Mouse (Mus musculus) gastrocnemius, postnatal 4 days (tissue): ENCODE measurements around the gene Tenm2. TPM values are rescaled to one million over a fixed set of nuclear protein-coding genes. Genes with fewer than 3 reads are reported as not detected.

Experiments
- DNase-seq, 2 experiments: peaks; one replicate each; pipeline ENCODE4 v3.0.0; 2021 to 2022; ENCODE audit warnings: low spot score in 2 of 2, mixed read lengths in 2 of 2
- total RNA-seq, 2 experiments: library from RNA; stranded (reverse); gene quantifications; 2 replicates each; pipeline ENCODE4 v1.2.3; 2021

Gene Tenm2
- total RNA-seq, 2 experiments from 2014 or later = 1.0 to 1.2 TPM

DNA sequence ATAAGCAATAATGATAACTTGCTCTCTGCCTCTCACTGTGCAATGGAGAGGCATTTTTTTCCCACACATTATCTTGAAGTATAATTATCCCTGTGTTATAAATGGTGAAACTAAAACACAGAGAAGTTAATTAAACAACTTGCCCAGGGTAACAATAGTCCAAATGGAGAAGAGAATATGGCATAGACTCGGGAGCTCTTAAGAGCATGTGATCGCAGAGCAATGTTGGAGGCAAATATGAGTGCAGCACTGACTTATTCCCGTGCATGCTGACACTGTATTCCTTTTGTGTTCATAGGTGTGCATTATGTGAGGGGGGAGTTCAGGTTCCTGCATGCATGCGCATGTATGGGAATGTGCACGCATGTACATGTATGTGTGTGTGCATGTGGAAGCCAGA lies 870.7 kb downstream of the Tenm2 start:
- no peak for DNase-seq

- DNase-seq = no peak
Measured at GRCm38 (mm10) chr11:36364441-36364840, 871.3 kb downstream of the Tenm2 start.

GRCm38 (mm10) chr11:36362514-36362913 lies 873.2 kb downstream of the Tenm2 start:
- DNase-seq = no peak

GRCm38 (mm10) chr11:36353252-36353651 lies 882.5 kb downstream of the Tenm2 start:
- no peak for DNase-seq

DNA sequence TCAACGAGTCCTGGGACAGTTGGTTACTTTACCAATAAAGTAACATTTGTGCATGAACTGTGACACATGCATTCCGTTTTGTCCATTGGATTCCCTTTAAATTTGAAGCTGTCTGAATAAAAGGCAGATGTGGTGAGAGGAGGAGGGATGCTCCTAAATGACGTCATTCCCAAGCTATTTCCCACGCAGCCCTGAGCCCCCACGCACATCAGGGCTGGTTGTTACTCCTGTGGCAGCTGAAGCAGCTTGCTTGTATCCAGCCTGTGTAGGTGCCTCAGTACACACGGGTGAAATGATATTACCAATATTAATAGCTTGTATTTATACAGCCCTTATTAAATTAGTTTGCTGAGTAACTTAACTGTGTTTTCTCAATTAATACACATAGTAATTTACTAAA lies 884.0 kb downstream of the Tenm2 start:
- DNase-seq = no peak

- DNase-seq = no peak
Measured at GRCm38 (mm10) chr11:36351341-36351740, 884.4 kb downstream of the Tenm2 start.

DNA sequence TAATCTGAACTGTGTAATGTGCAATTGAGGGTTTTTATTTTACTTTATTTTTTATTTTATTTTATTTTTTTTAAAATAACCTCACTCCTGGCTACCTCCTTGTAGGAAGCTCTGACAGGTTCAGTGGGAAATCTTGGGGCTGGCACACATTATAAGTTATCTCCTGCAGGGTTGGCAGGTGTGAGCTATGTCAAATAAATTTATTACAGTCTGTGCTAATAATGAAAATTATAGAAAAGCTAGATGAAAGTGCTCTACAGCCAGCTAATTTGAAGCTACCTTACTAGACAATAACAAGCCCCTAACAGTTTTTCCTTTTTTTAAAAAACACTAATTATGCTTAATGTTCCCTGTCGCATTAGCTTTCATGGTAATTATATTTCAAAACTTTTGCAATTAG lies 885.5 kb downstream of the Tenm2 start:
- no peak for DNase-seq

DNA sequence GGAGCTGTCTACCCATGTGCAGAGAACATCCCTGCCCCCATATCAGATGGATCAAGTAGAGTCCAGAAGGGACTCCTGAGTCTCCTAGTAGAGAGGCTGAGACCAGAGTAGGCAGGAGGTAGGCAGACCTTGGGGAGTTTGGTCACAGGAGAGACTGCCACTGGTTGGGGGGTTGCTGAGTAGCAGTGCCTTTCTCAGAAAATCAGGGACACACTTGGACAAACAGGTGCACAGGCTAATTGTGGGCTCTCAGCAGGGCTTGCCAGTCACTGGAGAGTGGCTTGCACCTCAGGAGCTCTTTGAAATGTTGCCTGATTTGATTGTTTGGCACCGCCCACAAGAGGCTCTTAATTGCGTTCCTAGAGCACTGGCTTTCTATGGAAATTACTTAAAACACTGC lies 885.9 kb downstream of the Tenm2 start:
- DNase-seq = no peak

DNA sequence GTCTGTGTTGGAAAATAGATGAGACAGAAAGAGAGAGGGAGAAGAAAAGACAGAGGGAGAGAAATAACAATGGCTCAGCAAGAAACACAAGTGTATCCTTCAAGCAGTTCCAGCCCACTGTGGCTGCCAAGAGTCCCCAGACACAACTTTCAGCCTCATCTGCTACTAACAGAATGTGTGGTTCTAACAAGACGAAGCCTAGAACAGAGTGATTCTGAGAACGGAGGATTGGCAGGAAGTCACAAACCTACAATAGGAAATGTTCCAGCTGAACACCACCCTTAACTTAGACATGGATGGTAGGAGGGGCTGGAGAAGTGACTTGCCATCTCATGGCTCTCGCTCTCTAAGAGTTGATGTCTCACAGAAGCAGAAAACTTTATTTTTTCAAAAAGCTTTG lies 894.0 kb downstream of the Tenm2 start:
- no peak for DNase-seq

DNA sequence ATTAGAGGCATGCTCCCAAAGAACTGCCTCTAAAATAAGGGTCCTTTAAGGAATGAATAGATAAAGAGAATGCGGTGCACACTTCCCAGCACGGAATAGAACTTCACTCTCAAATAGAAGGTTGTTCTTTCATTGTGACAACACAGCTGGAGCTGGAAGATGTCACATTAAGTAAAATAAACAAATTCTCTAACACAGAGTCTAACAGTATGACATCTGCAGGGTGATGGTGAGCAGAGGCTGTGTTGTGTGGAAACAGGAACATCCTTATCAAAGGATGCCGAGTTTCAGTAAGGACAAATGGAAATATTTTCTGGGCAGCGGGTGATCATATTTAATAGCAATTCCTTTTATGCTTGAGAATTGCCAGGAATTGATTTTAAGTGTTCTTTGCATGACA lies 897.3 kb downstream of the Tenm2 start:
- no peak for DNase-seq

DNA sequence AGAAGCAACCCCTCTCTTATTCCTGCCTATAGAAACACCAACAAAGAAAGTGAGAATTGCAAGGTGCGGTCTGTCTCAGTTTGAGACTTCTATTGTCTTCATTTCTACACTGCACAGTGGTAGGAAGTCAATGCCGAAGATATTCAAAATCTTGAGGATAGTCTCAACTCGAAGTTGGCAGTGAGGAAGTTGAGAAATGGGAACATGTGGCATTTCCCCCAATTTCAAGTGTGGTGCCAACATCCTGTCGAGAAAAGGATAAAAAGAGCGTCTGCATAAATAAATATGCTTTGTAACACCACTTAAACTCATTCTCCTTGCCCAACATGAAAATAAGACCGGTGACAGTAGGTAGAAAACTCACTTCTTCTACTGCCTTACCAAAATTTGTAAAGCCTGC lies 898.7 kb downstream of the Tenm2 start:
- DNase-seq = no peak

DNA sequence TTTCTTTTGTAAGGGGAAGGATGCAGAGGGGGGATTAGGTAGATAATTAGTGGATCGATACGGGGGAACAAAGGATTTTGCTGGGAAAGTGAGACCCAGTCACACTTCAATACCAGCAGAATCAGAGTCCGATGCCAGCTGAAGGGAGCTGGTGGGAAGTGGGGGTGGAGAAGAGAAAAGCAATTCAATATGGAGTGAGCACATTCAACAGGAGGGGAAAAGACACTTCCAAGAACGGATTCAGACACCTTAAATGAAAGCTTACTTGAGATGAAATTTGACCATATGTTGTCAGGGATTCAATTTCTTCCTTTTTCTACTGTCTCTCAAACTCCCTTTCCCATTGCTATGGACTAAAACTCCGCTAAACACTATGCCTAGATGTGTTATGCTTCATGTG lies 900.6 kb downstream of the Tenm2 start:
- DNase-seq = no peak

- DNase-seq = no peak
Measured at GRCm38 (mm10) chr11:36334100-36334735, 901.5 kb downstream of the Tenm2 start.

DNA sequence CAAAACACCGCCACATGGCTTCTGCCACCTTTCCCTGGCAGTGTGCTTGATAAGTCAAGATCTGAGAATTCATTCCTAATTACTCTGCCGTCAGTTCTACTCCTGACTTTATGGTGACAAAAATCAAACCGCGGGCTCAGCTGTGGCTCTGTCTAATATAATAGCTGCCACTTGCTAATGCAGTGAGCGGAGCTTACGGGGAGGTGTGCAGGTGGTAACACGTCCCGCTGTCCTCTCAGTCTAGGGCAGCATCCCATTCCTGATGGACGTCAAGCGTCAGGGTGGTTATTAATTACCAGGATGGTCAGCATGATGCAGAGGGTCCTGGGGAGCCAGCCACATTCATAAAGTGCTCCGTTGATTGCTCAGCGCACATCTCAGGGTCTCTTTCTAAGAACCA lies 903.5 kb downstream of the Tenm2 start:
- DNase-seq = no peak

DNA sequence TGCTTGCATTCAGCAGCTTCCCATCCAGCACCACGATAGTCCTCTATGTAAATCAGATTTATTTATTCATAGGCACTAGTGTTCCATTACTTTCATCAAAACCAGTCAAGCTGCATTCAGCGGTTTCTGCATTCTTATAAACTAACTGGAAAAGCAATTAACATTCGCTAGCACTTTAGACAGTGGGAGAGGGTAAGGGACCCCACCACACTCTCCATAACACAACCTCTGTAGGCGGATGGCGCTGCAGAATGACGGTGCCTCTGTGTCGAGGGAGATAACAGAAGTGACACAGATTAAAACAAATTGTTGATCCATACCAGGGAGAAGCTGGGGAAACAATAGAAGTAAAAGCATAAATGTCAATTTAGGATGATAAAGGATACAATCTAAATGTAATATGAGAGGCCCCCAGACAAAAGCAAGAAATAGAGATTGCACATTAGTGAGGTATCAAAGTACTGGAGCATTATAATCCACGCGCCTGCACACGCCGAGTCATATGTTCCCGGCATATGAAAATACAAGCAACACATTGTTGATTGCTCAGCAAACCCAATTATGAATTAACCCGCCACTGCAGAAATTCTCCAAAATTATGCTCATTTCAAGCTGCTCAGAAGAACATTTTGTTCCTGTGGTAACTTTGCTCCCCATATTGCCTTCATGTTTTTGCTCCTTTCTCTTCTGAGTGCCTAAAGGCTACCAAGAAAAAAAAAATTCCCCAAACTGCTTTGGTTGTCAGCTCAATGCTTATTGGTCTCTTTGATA lies 904.2 kb downstream of the Tenm2 start:
- no peak for DNase-seq

DNA sequence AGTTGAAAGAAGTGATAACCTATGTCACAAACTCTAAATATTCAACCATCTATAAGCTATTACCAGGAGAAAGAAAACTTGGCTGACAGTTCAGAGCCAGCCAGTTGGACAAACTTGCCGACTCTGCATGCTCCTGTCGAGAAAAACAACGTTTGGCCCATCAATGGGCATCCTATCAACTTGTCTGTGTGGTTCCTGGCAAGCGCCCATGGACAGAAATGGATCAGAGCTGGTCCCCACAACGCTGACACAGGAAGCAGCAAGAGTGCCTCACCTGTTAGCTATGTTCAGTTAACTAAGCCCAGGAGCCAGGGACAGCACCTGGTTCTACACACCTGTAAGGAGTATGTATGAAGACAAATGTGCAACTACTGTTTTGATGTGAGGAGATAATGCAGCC lies 908.5 kb downstream of the Tenm2 start:
- DNase-seq = no peak

DNA sequence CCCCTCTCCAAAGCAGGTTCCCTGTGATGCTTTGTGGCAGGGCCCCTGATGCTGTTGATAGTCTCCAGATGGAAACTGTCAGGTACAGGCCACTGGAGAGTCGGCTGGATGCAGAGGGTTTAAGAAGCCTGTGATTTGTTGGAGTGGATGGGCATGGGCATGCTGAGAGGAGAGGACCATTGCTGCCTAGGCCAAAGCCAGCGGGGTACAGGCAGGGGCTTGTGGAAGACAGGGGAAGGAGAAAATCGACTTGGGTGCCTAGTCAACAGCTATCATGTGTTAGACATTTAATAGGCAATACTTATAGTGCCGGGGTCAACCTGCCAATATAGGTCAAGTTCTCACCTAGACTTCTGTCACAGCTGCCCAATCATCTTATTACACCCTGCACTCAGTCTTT lies 926.4 kb downstream of the Tenm2 start:
- no peak for DNase-seq

- DNase-seq = no peak
Measured at GRCm38 (mm10) chr11:36307276-36307675, 928.5 kb downstream of the Tenm2 start.

GRCm38 (mm10) chr11:36305348-36305950 lies 930.3 kb downstream of the Tenm2 start:
- no peak for DNase-seq

- DNase-seq = no peak
Measured at GRCm38 (mm10) chr11:36302913-36303371, 932.8 kb downstream of the Tenm2 start.

DNA sequence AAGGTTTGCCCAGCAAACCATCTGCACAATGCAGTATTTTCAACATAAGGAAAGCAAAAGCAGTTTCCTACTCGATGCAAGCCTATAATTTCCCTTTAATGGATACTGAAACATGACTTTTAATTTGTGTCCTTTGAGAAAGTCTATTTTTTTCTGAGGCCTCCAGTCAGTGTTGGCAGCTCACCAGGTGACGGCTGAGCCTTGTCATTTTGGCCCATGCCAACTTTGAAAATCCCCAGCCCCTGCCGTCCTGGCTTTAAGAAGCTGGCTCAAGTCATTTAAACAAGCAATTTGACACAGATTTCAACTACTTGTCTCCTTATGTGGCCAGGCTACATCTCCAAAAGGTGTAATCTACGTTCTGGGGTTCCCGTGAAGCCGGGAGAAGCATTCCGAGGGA lies 933.7 kb downstream of the Tenm2 start:
- DNase-seq = no peak

GRCm38 (mm10) chr11:36296568-36296967 lies 939.2 kb downstream of the Tenm2 start:
- DNase-seq = no peak
